Mouse (Mus musculus) forebrain, embryonic 13.5 days (tissue): ENCODE measurements around the gene Slc35d1. TPM values are rescaled to one million over a fixed set of nuclear protein-coding genes. Genes with fewer than 3 reads are reported as not detected.
A peak's percentile ranks its signal among the peaks of the same experiment; 100 is the strongest.

ENCODE experiments used
- ATAC-seq: fragments of 200-750 bp; cut with Nextera tagmentation; 2 replicates; pipeline ENCODE4 v1.8.0; 2017
- H3K27ac ChIP-seq: fragments of 300-500 bp; sonication (generic); 2 replicates; pipeline ENCODE4 v1.5.1; 2015; ENCODE audit warnings: inconsistent platforms, mild to moderate bottlenecking, moderate library complexity
- H3K27me3 ChIP-seq: fragments of 300-500 bp; sonication (generic); 2 replicates; pipeline ENCODE4 v1.6.1; 2015; ENCODE audit warnings: mild to moderate bottlenecking, inconsistent platforms
- H3K36me3 ChIP-seq: fragments of 300-500 bp; sonication (generic); 2 replicates; pipeline ENCODE4 v1.6.1; 2015; ENCODE audit warnings: mild to moderate bottlenecking, inconsistent platforms; ENCODE audit not compliant: poor library complexity, severe bottlenecking
- H3K4me1 ChIP-seq: fragments of 300-500 bp; sonication (generic); 2 replicates; pipeline ENCODE4 v1.6.1; 2015; ENCODE audit warnings: inconsistent platforms
- H3K4me2 ChIP-seq: fragments of 300-500 bp; sonication (generic); 2 replicates; pipeline ENCODE4 v1.6.1; 2015; ENCODE audit warnings: inconsistent platforms, mild to moderate bottlenecking, moderate library complexity
- H3K4me3 ChIP-seq: fragments of 300-500 bp; sonication (generic); 2 replicates; pipeline ENCODE4 v1.5.1; 2015; ENCODE audit warnings: mild to moderate bottlenecking, inconsistent platforms
- H3K9ac ChIP-seq: fragments of 300-500 bp; sonication (generic); 2 replicates; pipeline ENCODE4 v1.6.1; 2015; ENCODE audit warnings: mild to moderate bottlenecking, inconsistent platforms
- H3K9me3 ChIP-seq: fragments of 300-500 bp; sonication (generic); replicated peaks from 2 replicates; pipeline ENCODE4 v1.6.1; 2016; ENCODE audit warnings: inconsistent platforms
- WGBS: fragments of 180-500 bp; shearing (Covaris S2); methylation state at CpG from one replicate; pipeline ENCODE4 v1.1.7; 2015; 5-methylcytosine and 5-hydroxymethylcytosine counted together
- polyA plus RNA-seq: library from polyadenylated mRNA; unstranded; fragments of >200 nt; fragmentation: Nextera tagmentation; extraction: Ambion mirVana; gene quantifications from 2 replicates; pipeline ENCODE4 v1.2.1, GENCODE M21; 2015

Gene Slc35d1
- polyA plus RNA-seq, 1 experiment from 2014 or later = 4.5 TPM

- ATAC-seq = no peak
- Histone ChIP-seq H3K36me3 (peaks cover 6% of the 10 kb centered on the region; the same call in 1 of the 2 replicates), H3K9ac (no peak overlapping the region), H3K27ac (no peak overlapping the region), H3K27me3 (no peaks in the 10 kb centered on the region), H3K9me3 (no peaks in the 10 kb centered on the region), H3K4me2 (peak overlapping the region; percentile 85), H3K4me1 (peaks cover 34% of the 10 kb centered on the region), H3K4me3 (peak overlapping the region; percentile 85; the same call in 1 of the 2 replicates)
- WGBS = 83% methylated on average over 9 of the region's 9 CpGs
These were observed 94.0 kb downstream of the Slc35d1 start for GRCm38 (mm10) chr4:103120874-103121389.

Other genes with a start within 250 kb of the Slc35d1 start
- gene Tctex1d1, start 236.6 kb downstream of the Slc35d1 start, polyA plus RNA-seq = 0.56 and 1.9 TPM in 2 replicates
- gene Insl5, start 188.3 kb downstream of the Slc35d1 start, polyA plus RNA-seq = 0.43 TPM in 1 of 2 replicates, not detected in the other
- 37.4 and 39.7 TPM in 2 replicates for gene Mier1, start 100.8 kb downstream of the Slc35d1 start, polyA plus RNA-seq
- gene Wdr78, start 100.6 kb downstream of the Slc35d1 start, polyA plus RNA-seq = 4.7 TPM in 2 replicates
- not detected in 2 replicates for gene 4921539E11Rik, start 75.7 kb upstream of the Slc35d1 start, polyA plus RNA-seq
- gene Oma1, start 98.6 kb upstream of the Slc35d1 start, polyA plus RNA-seq = 9.8 and 10.9 TPM in 2 replicates